Mouse (Mus musculus): ENCODE measurements around the gene Naif1. TPM values are rescaled to one million over a fixed set of nuclear protein-coding genes. Genes with fewer than 3 reads are reported as not detected.
A peak's percentile ranks its signal among the peaks of the same experiment; 100 is the strongest.

The Naif1 gene
- polyA plus RNA-seq, 1 experiment, result 3.3 TPM

DNA sequence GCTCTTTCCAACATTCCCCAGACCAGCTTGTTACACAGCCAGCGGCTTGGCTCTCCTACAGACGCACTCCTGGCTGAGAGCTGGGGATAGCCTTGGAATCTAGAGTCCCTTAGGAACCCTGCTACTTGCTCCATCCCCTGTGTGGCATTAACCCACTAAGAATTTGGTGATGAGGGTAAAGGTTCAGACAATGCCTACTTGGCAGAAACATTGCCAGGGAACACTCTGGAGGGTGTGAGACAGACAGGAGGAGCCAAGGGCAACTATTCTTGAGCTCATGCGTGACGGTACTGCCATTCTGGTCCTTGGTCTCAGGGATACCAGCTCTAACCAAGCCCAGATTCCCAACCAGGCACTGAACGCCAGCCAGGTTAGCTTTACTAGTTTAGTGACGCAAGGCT is 28.4 kb upstream of the Naif1 start:
- TF ChIP-seq CTCF (IDR thresholded peaks at IDR 0.05; ENCODE audit: borderline replicate concordance, insufficient read depth, low read depth, low read length) (no peak), POLR2A (IDR thresholded peaks at IDR 0.05; ENCODE audit: borderline replicate concordance, insufficient read depth, low read length) (no peak)
- 80% methylated on average over 6 of the region's 6 CpGs for WGBS
- Histone ChIP-seq H3K27me3 (ENCODE audit: control insufficient read depth, insufficient read depth, low read length) (no peaks in the 10 kb centered on the region), H3K4me1 (ENCODE audit: control insufficient read depth, insufficient read depth, low read length) (peaks cover 26% of the 10 kb centered on the region), H3K27ac (ENCODE audit: insufficient read depth, low read length) (no peak overlapping the region), H3K4me3 (replicated peaks; ENCODE audit: insufficient read depth, low read depth, low read length) (no peak overlapping the region)
- DNase-seq, result no peak

DNA sequence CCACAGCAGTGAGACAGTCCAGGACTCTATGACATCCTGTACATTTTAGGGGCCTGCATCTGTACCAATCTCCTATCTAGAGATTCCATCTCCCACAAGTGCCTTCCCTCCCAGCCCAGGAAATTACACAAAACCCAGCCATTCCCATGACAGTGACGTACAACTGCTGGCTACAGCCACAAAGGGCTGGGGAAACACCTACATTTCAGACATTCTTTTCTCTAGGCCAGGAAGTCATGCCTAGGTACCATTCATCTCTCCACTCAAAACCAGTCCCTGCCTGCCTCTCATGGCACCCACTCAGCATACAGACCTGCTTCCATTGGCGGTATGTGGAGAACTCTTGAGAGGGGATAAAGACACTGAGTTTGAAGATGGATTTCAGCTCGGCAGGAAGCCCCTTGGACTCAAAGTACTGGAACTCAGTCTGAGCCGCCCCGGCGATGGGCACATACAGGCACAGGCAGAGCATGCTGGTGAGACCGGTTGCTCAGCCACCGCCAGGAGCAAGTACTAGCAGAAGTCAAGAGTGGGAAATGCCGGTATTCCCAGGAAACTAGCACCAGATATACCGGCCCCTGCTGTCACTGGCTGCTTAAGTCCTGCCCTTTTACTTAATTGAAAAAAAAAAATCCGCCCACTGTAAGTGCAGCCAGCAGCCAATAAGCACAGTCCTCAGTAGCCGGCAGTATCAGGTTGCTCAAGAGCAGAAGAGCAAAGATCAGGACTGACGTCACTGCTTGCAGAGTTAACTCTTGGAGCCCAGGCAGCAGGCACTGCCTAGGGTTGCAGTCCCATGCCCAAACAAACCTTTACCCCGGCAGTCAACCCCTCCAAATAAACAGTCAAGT is 26.6 kb upstream of the Naif1 start:
- H3K27me3 ChIP-seq (ENCODE audit: control insufficient read depth, insufficient read depth, low read length), result no peaks in the 10 kb centered on the region
- DNase-seq, result peak; percentile 59 to 78
- WGBS, result 4% methylated on average over 14 of the region's 14 CpGs
- H3K27ac ChIP-seq (ENCODE audit: insufficient read depth, low read length), result peak overlapping the region; percentile 18; the same call in 1 of the 2 replicates
- H3K4me1 ChIP-seq (ENCODE audit: control insufficient read depth, insufficient read depth, low read length), result peaks cover 35% of the 10 kb centered on the region
- TF ChIP-seq POLR2A (IDR thresholded peaks at IDR 0.05; ENCODE audit: borderline replicate concordance, insufficient read depth, low read length), result 0 out of 2 replicates have a peak, but pooled peaks have one; percentile 10
- TF ChIP-seq CTCF (IDR thresholded peaks at IDR 0.05; ENCODE audit: borderline replicate concordance, insufficient read depth, low read depth, low read length), result no peak
- peak overlapping the region; percentile 61 for H3K4me3 ChIP-seq (replicated peaks; ENCODE audit: insufficient read depth, low read depth, low read length)

DNA sequence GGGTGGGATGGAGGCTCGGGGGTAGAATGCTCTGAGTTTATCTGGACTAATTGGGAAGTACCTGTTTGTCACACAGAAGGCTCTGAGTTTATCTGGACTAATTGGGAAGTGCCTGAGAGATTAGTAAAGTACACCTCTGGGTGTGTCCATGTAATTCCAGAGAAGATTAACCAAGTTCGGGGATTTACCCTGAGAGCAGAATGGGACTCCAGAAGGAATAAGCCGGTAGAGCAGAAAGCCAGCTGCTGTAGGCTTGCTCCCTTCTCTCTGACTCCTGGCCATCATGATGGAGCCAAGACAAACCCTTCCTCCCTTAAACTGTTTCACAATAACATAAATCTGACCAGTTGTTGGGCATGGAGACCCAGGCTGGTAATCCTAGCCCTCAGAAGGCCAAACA is 25.5 kb upstream of the Naif1 start:
- TF ChIP-seq POLR2A (IDR thresholded peaks at IDR 0.05; ENCODE audit: borderline replicate concordance, insufficient read depth, low read length), result no peak
- no peak for TF ChIP-seq CTCF (IDR thresholded peaks at IDR 0.05; ENCODE audit: borderline replicate concordance, insufficient read depth, low read depth, low read length)
- Histone ChIP-seq H3K27ac (ENCODE audit: insufficient read depth, low read length) (no peak overlapping the region), H3K27me3 (ENCODE audit: control insufficient read depth, insufficient read depth, low read length) (no peaks in the 10 kb centered on the region), H3K4me3 (replicated peaks; ENCODE audit: insufficient read depth, low read depth, low read length) (no peak overlapping the region), H3K4me1 (ENCODE audit: control insufficient read depth, insufficient read depth, low read length) (peaks cover 31% of the 10 kb centered on the region)
- no peak for DNase-seq
- 50% methylated on average over 3 of the region's 3 CpGs for WGBS

DNA sequence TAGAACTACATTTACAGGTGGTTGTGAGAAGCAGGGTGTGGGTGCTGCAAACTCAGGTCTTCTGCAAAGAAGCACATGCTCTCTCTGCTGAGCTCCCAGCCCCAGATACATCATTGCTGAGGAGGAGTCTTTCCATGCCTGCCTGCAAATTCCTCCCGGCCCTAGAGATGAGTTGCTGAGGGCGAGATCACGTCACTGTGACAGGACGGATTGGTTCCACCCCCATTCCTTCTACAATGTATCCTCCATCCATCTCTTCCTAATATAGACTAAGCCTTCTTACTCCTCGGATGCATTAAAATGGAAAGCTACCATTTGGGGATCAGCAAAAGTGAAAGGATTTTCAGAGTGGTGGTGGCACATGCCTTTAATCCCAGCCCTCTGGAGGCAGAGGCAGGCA is 24.7 kb upstream of the Naif1 start:
- H3K27ac ChIP-seq (ENCODE audit: insufficient read depth, low read length), result no peak overlapping the region
- no peaks in the 10 kb centered on the region for H3K27me3 ChIP-seq (ENCODE audit: control insufficient read depth, insufficient read depth, low read length)
- 83% methylated on average over 5 of the region's 5 CpGs for WGBS
- DNase-seq, result no peak
- peaks cover 27% of the 10 kb centered on the region for H3K4me1 ChIP-seq (ENCODE audit: control insufficient read depth, insufficient read depth, low read length)
- no peak overlapping the region for H3K4me3 ChIP-seq (replicated peaks; ENCODE audit: insufficient read depth, low read depth, low read length)
- no peak for TF ChIP-seq POLR2A (IDR thresholded peaks at IDR 0.05; ENCODE audit: borderline replicate concordance, insufficient read depth, low read length)
- TF ChIP-seq CTCF (IDR thresholded peaks at IDR 0.05; ENCODE audit: borderline replicate concordance, insufficient read depth, low read depth, low read length), result no peak

DNA sequence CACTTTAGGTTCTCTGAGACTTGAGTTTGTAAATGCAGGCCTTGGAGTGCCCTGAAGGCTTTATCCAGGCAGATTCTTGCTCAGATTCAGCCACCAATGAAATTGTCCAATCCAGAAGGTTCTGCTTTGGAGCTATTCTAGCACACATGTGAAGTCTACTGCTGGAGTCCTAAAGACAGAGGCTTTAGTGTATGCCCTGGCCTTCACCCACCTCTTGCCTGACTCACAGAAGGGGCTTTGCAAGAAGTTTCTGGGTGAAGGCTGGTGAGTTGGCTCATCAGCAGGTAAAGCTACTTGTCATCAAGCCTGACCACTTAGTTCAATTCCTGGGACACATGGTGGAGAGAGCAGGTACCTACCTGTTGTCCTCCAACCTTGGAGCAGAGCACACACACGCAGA is 24.1 kb upstream of the Naif1 start:
- Histone ChIP-seq H3K4me1 (ENCODE audit: control insufficient read depth, insufficient read depth, low read length) (peaks cover 27% of the 10 kb centered on the region), H3K27me3 (ENCODE audit: control insufficient read depth, insufficient read depth, low read length) (no peaks in the 10 kb centered on the region), H3K27ac (ENCODE audit: insufficient read depth, low read length) (no peak overlapping the region), H3K4me3 (replicated peaks; ENCODE audit: insufficient read depth, low read depth, low read length) (no peak overlapping the region)
- WGBS, result 92% methylated on average over 1 of the region's 1 CpGs
- no peak for DNase-seq
- TF ChIP-seq POLR2A (IDR thresholded peaks at IDR 0.05; ENCODE audit: borderline replicate concordance, insufficient read depth, low read length), result no peak
- TF ChIP-seq CTCF (IDR thresholded peaks at IDR 0.05; ENCODE audit: borderline replicate concordance, insufficient read depth, low read depth, low read length), result no peak

DNA sequence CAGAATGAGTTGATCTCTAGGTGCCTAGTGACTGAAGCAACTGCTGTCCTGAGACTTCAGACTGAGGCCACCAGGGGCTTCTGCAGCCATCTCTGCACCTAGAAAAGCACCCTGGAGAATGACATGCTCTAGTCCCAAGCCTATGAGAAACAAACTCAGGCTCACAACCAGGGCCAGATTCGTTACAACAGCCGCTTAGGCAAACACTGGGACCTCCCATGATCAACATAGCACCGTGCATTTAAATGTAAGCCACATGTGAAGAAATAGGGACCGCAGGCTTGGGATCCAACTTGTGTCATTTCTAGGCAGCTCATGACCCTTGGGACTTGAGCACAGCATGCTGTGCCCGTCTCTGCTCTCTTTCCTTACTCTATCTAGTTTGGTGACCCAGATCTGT is 22.5 kb upstream of the Naif1 start:
- TF ChIP-seq POLR2A (IDR thresholded peaks at IDR 0.05; ENCODE audit: borderline replicate concordance, insufficient read depth, low read length) (no peak), CTCF (IDR thresholded peaks at IDR 0.05; ENCODE audit: borderline replicate concordance, insufficient read depth, low read depth, low read length) (no peak)
- WGBS, result 62% methylated on average over 5 of the region's 5 CpGs
- H3K4me1 ChIP-seq (ENCODE audit: control insufficient read depth, insufficient read depth, low read length), result peaks cover 24% of the 10 kb centered on the region
- no peaks in the 10 kb centered on the region for H3K27me3 ChIP-seq (ENCODE audit: control insufficient read depth, insufficient read depth, low read length)
- H3K4me3 ChIP-seq (replicated peaks; ENCODE audit: insufficient read depth, low read depth, low read length), result peak overlapping the region; percentile 8
- peak overlapping the region; percentile 17; the same call in 1 of the 2 replicates for H3K27ac ChIP-seq (ENCODE audit: insufficient read depth, low read length)
- DNase-seq, result no peak

DNA sequence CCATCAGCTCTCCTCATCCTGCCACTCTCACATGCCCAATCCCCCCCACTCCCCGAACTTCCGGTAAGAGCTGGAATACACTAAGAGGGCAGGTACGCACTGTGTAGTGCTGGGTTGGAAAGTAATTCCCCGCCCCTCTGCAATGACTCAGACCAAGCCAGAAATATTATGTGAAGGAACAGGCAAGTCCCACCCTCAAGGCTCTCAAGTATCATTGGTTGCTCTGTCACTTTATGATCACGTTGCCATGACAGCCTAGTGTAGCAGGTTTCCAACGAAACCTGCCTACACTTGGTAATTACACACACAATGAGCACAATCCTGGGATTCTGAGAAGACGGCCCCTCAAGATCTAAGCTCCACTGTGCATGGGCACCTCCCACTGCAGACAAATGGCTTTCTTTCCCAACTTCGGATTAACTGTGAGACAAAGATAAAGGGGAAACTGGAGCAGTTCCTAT is 22.0 kb upstream of the Naif1 start:
- Histone ChIP-seq H3K27ac (ENCODE audit: insufficient read depth, low read length) (no peak overlapping the region), H3K27me3 (ENCODE audit: control insufficient read depth, insufficient read depth, low read length) (no peaks in the 10 kb centered on the region), H3K4me3 (replicated peaks; ENCODE audit: insufficient read depth, low read depth, low read length) (peak overlapping the region; percentile 32), H3K4me1 (ENCODE audit: control insufficient read depth, insufficient read depth, low read length) (peaks cover 23% of the 10 kb centered on the region)
- DNase-seq, result peak in 1 of 2 experiments; percentile 49
- 37% methylated on average over 8 of the region's 8 CpGs for WGBS
- TF ChIP-seq CTCF (IDR thresholded peaks at IDR 0.05; ENCODE audit: borderline replicate concordance, insufficient read depth, low read depth, low read length) (no peak), POLR2A (IDR thresholded peaks at IDR 0.05; ENCODE audit: borderline replicate concordance, insufficient read depth, low read length) (0 out of 2 replicates have a peak, but pooled peaks have one; percentile 11)

Measured in cerebellum, adult 2 months (tissue).